Mouse (Mus musculus) lung, postnatal 0 days (tissue): ENCODE measurements around the gene Nol6.

ENCODE experiments used
- CTCF ChIP-seq: IDR thresholded peaks from 2 replicates; pipeline ENCODE4 v1.5.1; 2016; ENCODE audit warnings: antibody characterized with exemption, mild to moderate bottlenecking
- EP300 ChIP-seq: IDR thresholded peaks from 2 replicates; pipeline ENCODE4 v1.6.1; 2016; ENCODE audit warnings: antibody characterized with exemption, mild to moderate bottlenecking, control low read depth

DNA sequence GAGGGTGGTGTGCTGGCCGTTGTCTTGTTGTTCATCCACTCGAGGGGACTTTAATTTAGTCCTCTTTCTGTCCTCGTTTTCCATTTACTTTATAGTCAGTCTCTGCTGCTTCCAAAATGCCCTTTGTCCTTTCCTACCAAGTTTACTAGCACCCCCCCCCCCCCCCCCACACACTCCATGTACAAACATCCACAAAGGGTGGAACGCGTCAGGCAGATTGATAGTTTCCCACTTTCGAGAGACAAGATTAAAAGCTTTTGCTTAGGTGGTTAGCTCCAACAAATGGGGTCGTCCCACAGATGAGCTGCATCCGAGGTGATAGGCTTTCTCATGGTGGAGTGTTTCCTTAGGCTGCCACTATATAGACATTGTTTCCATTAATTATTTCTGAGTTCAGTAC lies 12.6 kb upstream of the Nol6 start:
- no peak for TF ChIP-seq CTCF
- no peak for TF ChIP-seq EP300
